17 mouse cellular contexts compared by ENCODE assay signal in the genomic region with DNA sequence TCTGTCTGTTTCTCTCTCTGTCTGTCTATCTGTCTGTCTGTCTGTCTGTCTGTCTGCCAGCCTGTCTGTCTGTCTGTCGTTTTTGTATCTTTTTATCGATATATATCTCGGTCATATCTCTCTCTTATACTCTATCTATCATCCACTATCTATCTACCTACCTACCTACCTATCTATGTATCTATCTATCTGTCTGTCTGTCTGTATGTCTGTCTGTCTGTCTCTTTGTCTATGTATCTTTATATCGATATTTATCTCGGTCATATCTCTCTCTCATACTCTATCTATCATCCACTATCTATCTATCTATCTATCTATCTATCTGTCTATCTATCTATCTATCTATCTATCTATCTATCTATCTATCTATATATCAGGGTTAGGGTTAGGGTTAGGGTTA.
DNase-seq lines count a peak whose midpoint lies in the region; ATAC-seq and TF ChIP-seq lines count a peak whose summit lies in the region.
"Had no signal": no experiment of that assay in that cellular context is flagged by ENCODE, and none has a peak within 500 bp of the region (broad histone marks: within the 10 kb centered on the region; RNA-seq: fewer than 3 reads in every experiment).

No protein-coding gene starts in this region.

- H3K27me3 ChIP-seq in embryonic facial prominence, embryonic 13.5 days = no peaks in the 10 kb centered on the region
- no peaks in the 10 kb centered on the region for H3K27me3 ChIP-seq in embryonic facial prominence, embryonic 10.5 days (replicated peaks; ENCODE audit: low read depth, poor library complexity, severe bottlenecking)
- H3K27me3 ChIP-seq in hindbrain, embryonic 11.5 days (ENCODE audit: control insufficient read depth, insufficient read depth, low read length) = no peaks in the 10 kb centered on the region
- no peaks in the 10 kb centered on the region for H3K27me3 ChIP-seq in hindbrain, postnatal 0 days (ENCODE audit: insufficient read depth, low read length)
- no peaks in the 10 kb centered on the region for H3K27me3 ChIP-seq in neural tube, embryonic 15.5 days (replicated peaks)
- H3K27me3 ChIP-seq: megakaryocyte, embryonic 14.5 days; Patski had no signal

- peak; percentile 66; the same call in 1 of the 2 replicates for ATAC-seq in embryonic facial prominence, embryonic 13.5 days (ENCODE audit: insufficient number of reproducible peaks, insufficient read depth, low FRiP score, low TSS enrichment, low read depth)
- peak; percentile 25; the same call in 1 of the 2 replicates for ATAC-seq in hindbrain, embryonic 11.5 days (ENCODE audit: low FRiP score)
- ATAC-seq in hindbrain, postnatal 0 days = no peak
- ATAC-seq in common myeloid progenitor, adult 5-6 weeks (replicated peaks; ENCODE audit: low read depth, poor library complexity, severe bottlenecking) = peak; percentile 34
- peak; percentile 45 for ATAC-seq in megakaryocyte progenitor cell, adult 5-6 weeks (replicated peaks; ENCODE audit: poor library complexity)
- ATAC-seq in neural tube, embryonic 15.5 days (ENCODE audit: low FRiP score) = no peak
- ATAC-seq: Patski had no signal

- DNase-seq in embryonic facial prominence, embryonic 10.5 days (ENCODE audit: low spot score) = no peak
- DNase-seq in hindbrain, embryonic 11.5 days (ENCODE audit: low spot score) = no peak
- no peak for DNase-seq in hindbrain, postnatal 0 days (ENCODE audit: low spot score)
- no peak for DNase-seq in spleen, postnatal 10 days (ENCODE audit: low spot score in 2 of 2)
- DNase-seq: cerebellum, adult 18-20 months; kidney, adult 18-20 months; kidney, postnatal 36 days; right cerebral cortex, postnatal 14 days had no signal

- no peak overlapping the region for H3K4me2 ChIP-seq in embryonic facial prominence, embryonic 13.5 days
- H3K4me2 ChIP-seq in hindbrain, embryonic 11.5 days (replicated peaks; ENCODE audit: low read depth, low read length) = no peak overlapping the region
- H3K4me2 ChIP-seq in hindbrain, postnatal 0 days (ENCODE audit: low read depth, low read length) = no peak overlapping the region
- no peak overlapping the region for H3K4me2 ChIP-seq in neural tube, embryonic 15.5 days

- WGBS in embryonic facial prominence, embryonic 13.5 days = 89% methylated on average over 2 of the region's 5 CpGs
- 85% methylated on average over 2 of the region's 5 CpGs for WGBS in embryonic facial prominence, embryonic 10.5 days
- WGBS in hindbrain, embryonic 11.5 days = 88% methylated on average over 2 of the region's 5 CpGs
- WGBS in hindbrain, postnatal 0 days = 90% methylated on average over 2 of the region's 5 CpGs
- 87% methylated on average over 2 of the region's 5 CpGs for WGBS in neural tube, embryonic 15.5 days

- H3K4me1 ChIP-seq in embryonic facial prominence, embryonic 13.5 days = no peaks in the 10 kb centered on the region
- H3K4me1 ChIP-seq in embryonic facial prominence, embryonic 10.5 days = no peaks in the 10 kb centered on the region
- no peaks in the 10 kb centered on the region for H3K4me1 ChIP-seq in hindbrain, embryonic 11.5 days (replicated peaks; ENCODE audit: control insufficient read depth, insufficient read depth, low read length)
- H3K4me1 ChIP-seq in hindbrain, postnatal 0 days (ENCODE audit: insufficient read depth, low read length) = no peaks in the 10 kb centered on the region
- no peaks in the 10 kb centered on the region for H3K4me1 ChIP-seq in neural tube, embryonic 15.5 days
- H3K4me1 ChIP-seq: heart, embryonic 10.5 days; limb, embryonic 10.5 days; megakaryocyte, embryonic 14.5 days had no signal

- H3K9ac ChIP-seq in embryonic facial prominence, embryonic 13.5 days = no peak overlapping the region
- H3K9ac ChIP-seq in hindbrain, embryonic 11.5 days (ENCODE audit: low read depth, low read length) = no peak overlapping the region
- no peak overlapping the region for H3K9ac ChIP-seq in hindbrain, postnatal 0 days (replicated peaks; ENCODE audit: low read length)
- H3K9ac ChIP-seq in neural tube, embryonic 15.5 days (replicated peaks) = no peak overlapping the region

- TF ChIP-seq CTCF in hindbrain, postnatal 0 days (IDR thresholded peaks at IDR 0.05; ENCODE audit: low read depth) = no peak

- H3K9me3 ChIP-seq in embryonic facial prominence, embryonic 13.5 days = peaks cover 4% of the 10 kb centered on the region
- peaks cover 5% of the 10 kb centered on the region for H3K9me3 ChIP-seq in embryonic facial prominence, embryonic 10.5 days
- H3K9me3 ChIP-seq in hindbrain, embryonic 11.5 days (ENCODE audit: control insufficient read depth, low read length) = peaks cover 3% of the 10 kb centered on the region
- peaks cover 2% of the 10 kb centered on the region; the same call in 1 of the 2 replicates for H3K9me3 ChIP-seq in hindbrain, postnatal 0 days (ENCODE audit: low read length)
- H3K9me3 ChIP-seq in neural tube, embryonic 15.5 days (replicated peaks) = peaks cover 3% of the 10 kb centered on the region; the same call in 1 of the 2 replicates
- H3K9me3 ChIP-seq: megakaryocyte, embryonic 14.5 days had no signal

- H3K36me3 ChIP-seq in embryonic facial prominence, embryonic 13.5 days = no peaks in the 10 kb centered on the region
- H3K36me3 ChIP-seq in embryonic facial prominence, embryonic 10.5 days (replicated peaks) = no peaks in the 10 kb centered on the region
- no peaks in the 10 kb centered on the region for H3K36me3 ChIP-seq in hindbrain, embryonic 11.5 days (ENCODE audit: control insufficient read depth, insufficient read depth, low read length)
- no peaks in the 10 kb centered on the region for H3K36me3 ChIP-seq in hindbrain, postnatal 0 days (ENCODE audit: insufficient read depth, low read length)
- H3K36me3 ChIP-seq in neural tube, embryonic 15.5 days = no peaks in the 10 kb centered on the region
- H3K36me3 ChIP-seq: heart, embryonic 10.5 days; limb, embryonic 10.5 days had no signal

- H3K27ac ChIP-seq in embryonic facial prominence, embryonic 13.5 days = no peak overlapping the region
- H3K27ac ChIP-seq in embryonic facial prominence, embryonic 10.5 days (replicated peaks) = no peak overlapping the region
- H3K27ac ChIP-seq in hindbrain, embryonic 11.5 days (ENCODE audit: low read depth, low read length) = no peak overlapping the region
- H3K27ac ChIP-seq in hindbrain, postnatal 0 days = no peak overlapping the region
- no peak overlapping the region for H3K27ac ChIP-seq in neural tube, embryonic 15.5 days (replicated peaks)
- H3K27ac ChIP-seq: heart, embryonic 10.5 days; limb, embryonic 10.5 days had no signal

- H3K4me3 ChIP-seq in embryonic facial prominence, embryonic 13.5 days = no peak overlapping the region
- H3K4me3 ChIP-seq in embryonic facial prominence, embryonic 10.5 days = no peak overlapping the region
- H3K4me3 ChIP-seq in hindbrain, embryonic 11.5 days (ENCODE audit: low read depth, low read length) = no peak overlapping the region
- H3K4me3 ChIP-seq in hindbrain, postnatal 0 days (ENCODE audit: low read length) = no peak overlapping the region
- no peak overlapping the region for H3K4me3 ChIP-seq in neural tube, embryonic 15.5 days (replicated peaks)
- H3K4me3 ChIP-seq: heart, embryonic 10.5 days; limb, embryonic 10.5 days; megakaryocyte, embryonic 14.5 days; myocyte had no signal

Comparison
In these comparisons a context has a peak if more than half of its experiments do, and no peak if none do; other contexts are left out.
1. ATAC-seq: peak in embryonic facial prominence, embryonic 13.5 days (single experiment), hindbrain, embryonic 11.5 days (single experiment), common myeloid progenitor, adult 5-6 weeks (single experiment) and megakaryocyte progenitor cell, adult 5-6 weeks (single experiment); none in hindbrain, postnatal 0 days (single experiment) and neural tube, embryonic 15.5 days (single experiment).